Mouse (Mus musculus) erythroblast, embryonic 14.5 days (primary cell): ENCODE data around the gene Pum2.

Experiments used
- GATA1 ChIP-seq: IDR thresholded peaks from 2 replicates; pipeline ENCODE4 v1.6.1; 2012; ENCODE audit warnings: low read length, inconsistent platforms, mixed read lengths
- TAL1 ChIP-seq: IDR thresholded peaks from 3 replicates; pipeline ENCODE4 v1.6.1; 2012; ENCODE audit warnings: low read length, inconsistent platforms, mixed read lengths

GRCm38 (mm10) chr12:8635546-8635945, 38.4 kb upstream of the Pum2 start:
- TF ChIP-seq TAL1 = no peak
- TF ChIP-seq GATA1 = no peak
